Mouse (Mus musculus) spleen, postnatal 14 days (tissue): ENCODE data around the gene Krtap3-2.
"Not testable (repeated sequence)": the region's sequence is repeated elsewhere in the genome, so short reads cannot be mapped to it uniquely, and the experiment has no call there.

Experiments used
- DNase-seq, 2 experiments: peaks; one replicate each; pipeline ENCODE4 v3.0.0; 2021 to 2022; ENCODE audit warnings: low spot score in 2 of 2

Krtap3-2 gene

GRCm38 (mm10) chr11:99556753-99557152, at the start of gene Krtap3-2:
Krtap3-2 (minus strand) TSS chr11:99556853.
- DNase-seq: no peak

- DNase-seq: not testable (repeated sequence)
Observed at GRCm38 (mm10) chr11:99603208-99603607, 46.6 kb upstream of the Krtap3-2 start, which contains the start of gene Gm11938. Gm11938 (minus strand) TSS chr11:99603308.

- not testable (repeated sequence) for DNase-seq
Observed at GRCm38 (mm10) chr11:99597742-99598141, 41.1 kb upstream of the Krtap3-2 start, which contains the start of gene Krtap9-3. Krtap9-3 (minus strand) TSS chr11:99598105.

- DNase-seq: no peak
Observed at GRCm38 (mm10) chr11:99590981-99591380, 34.3 kb upstream of the Krtap3-2 start, which contains the start of gene Krtap1-3. Krtap1-3 (minus strand) TSS chr11:99591339.

- no peak for DNase-seq
Observed at GRCm38 (mm10) chr11:99585096-99585495, 28.4 kb upstream of the Krtap3-2 start.

GRCm38 (mm10) chr11:99583245-99583704, 26.6 kb upstream of the Krtap3-2 start, which contains the start of gene Krtap1-4:
Krtap1-4 (minus strand) TSS chr11:99583654.
- DNase-seq: no peak

GRCm38 (mm10) chr11:99581564-99581963, 24.9 kb upstream of the Krtap3-2 start:
- no peak for DNase-seq

- no peak for DNase-seq
Observed at GRCm38 (mm10) chr11:99581051-99581450, 24.4 kb upstream of the Krtap3-2 start.

GRCm38 (mm10) chr11:99580636-99581035, 24.0 kb upstream of the Krtap3-2 start, which contains the start of gene Krtap1-5:
Krtap1-5 (minus strand) TSS chr11:99581016.
- no peak for DNase-seq

GRCm38 (mm10) chr11:99574106-99574505, 17.5 kb upstream of the Krtap3-2 start:
- DNase-seq: peak in 1 of 2 experiments; percentile 28

GRCm38 (mm10) chr11:99573164-99573563, 16.5 kb upstream of the Krtap3-2 start:
- no peak for DNase-seq

- no peak for DNase-seq
Observed at GRCm38 (mm10) chr11:99566530-99566929, 9.9 kb upstream of the Krtap3-2 start, which contains the start of gene Krtap3-1. Krtap3-1 (minus strand) TSS chr11:99566630.

- no peak for DNase-seq
Observed at GRCm38 (mm10) chr11:99562580-99562979, 5.9 kb upstream of the Krtap3-2 start.

GRCm38 (mm10) chr11:99559366-99559765, 2.7 kb upstream of the Krtap3-2 start, which contains the start of gene Gm11939:
Gm11939 (minus strand) TSS chr11:99559466.
- DNase-seq: no peak

- no peak for DNase-seq
Observed at GRCm38 (mm10) chr11:99557976-99558745, 1.5 kb upstream of the Krtap3-2 start.

- DNase-seq: no peak
Observed at GRCm38 (mm10) chr11:99556195-99556594, 458 bp downstream of the Krtap3-2 start.

GRCm38 (mm10) chr11:99550765-99551164, 5.9 kb downstream of the Krtap3-2 start, which contains the start of gene Krtap3-3:
Krtap3-3 (minus strand) TSS chr11:99550865.
- DNase-seq: no peak

- no peak for DNase-seq
Observed at GRCm38 (mm10) chr11:99547892-99548291, 8.8 kb downstream of the Krtap3-2 start.

GRCm38 (mm10) chr11:99539721-99540120, 16.9 kb downstream of the Krtap3-2 start:
- DNase-seq: no peak

GRCm38 (mm10) chr11:99521288-99521860, 35.3 kb downstream of the Krtap3-2 start, which contains the start of gene Krt39:
Krt39 (minus strand) TSS chr11:99521338.
- DNase-seq: no peak

- DNase-seq: no peak
Observed at GRCm38 (mm10) chr11:99514098-99514497, 42.6 kb downstream of the Krtap3-2 start.
